Mouse (Mus musculus) left cerebral cortex, adult 2 months (tissue): Measurements from ENCODE around the gene Msx1. TPM values are rescaled to one million over a fixed set of nuclear protein-coding genes. Genes with fewer than 3 reads are reported as not detected.
A peak's percentile ranks its signal among the peaks of the same experiment; 100 is the strongest.

Experiments
- DNase-seq, 2 experiments: peaks; one replicate each; pipeline ENCODE4 v3.0.0; 2021 to 2022; ENCODE audit warnings: low spot score in 2 of 2, mixed read lengths in 1 of 2; ENCODE audit errors: extremely low spot score in 1 of 2
- H3K27ac ChIP-seq: fragments of 200-600 bp; 2 replicates; pipeline ENCODE4 v1.8.1; 2022
- H3K4me3 ChIP-seq: fragments of 200-600 bp; 2 replicates; pipeline ENCODE4 v1.8.1; 2022
- CTCF ChIP-seq: fragments of 200-600 bp; IDR thresholded peaks from 2 replicates; pipeline ENCODE4 v1.8.1; 2022; ENCODE audit warnings: antibody characterized with exemption, mild to moderate bottlenecking, moderate library complexity
- intact Hi-C: fragments of 180-260 bp; cut with DNase I; formaldehyde crosslinking; loops from one replicate; pipeline ENCODE4 v1.15.1; 2025
- total RNA-seq, 2 experiments: library from RNA; stranded (reverse); gene quantifications; 2 replicates each; pipeline ENCODE4 v1.2.3; 2021

The Msx1 gene
- total RNA-seq, 2 experiments from 2014 or later: 3.1 to 3.3 TPM

- TF ChIP-seq CTCF: no peak
- Histone ChIP-seq H3K27ac (no peak overlapping the region), H3K4me3 (no peak overlapping the region)
- DNase-seq: no peak
- intact Hi-C loops: no loop called here
Observed at GRCm38 (mm10) chr5:37825111-37825600, 773 bp upstream of the Msx1 start.

GRCm38 (mm10) chr5:37823721-37824460 is 492 bp downstream of the Msx1 start:
- Histone ChIP-seq H3K27ac (no peak overlapping the region; the same call in 1 of the 2 replicates), H3K4me3 (peak overlapping the region; percentile 45)
- intact Hi-C loops: no loop called here
- DNase-seq: no peak
- TF ChIP-seq CTCF: no peak

- no peak for DNase-seq
- H3K27ac ChIP-seq: no peak overlapping the region; the same call in 1 of the 2 replicates
- intact Hi-C loops: no loop called here
- H3K4me3 ChIP-seq: peak overlapping the region; percentile 45
- no peak for TF ChIP-seq CTCF
Observed at GRCm38 (mm10) chr5:37822791-37823720, 1.3 kb downstream of the Msx1 start.

GRCm38 (mm10) chr5:37822116-37822707 is 2.2 kb downstream of the Msx1 start:
- TF ChIP-seq CTCF: no peak
- DNase-seq: no peak
- Histone ChIP-seq H3K27ac (no peak overlapping the region), H3K4me3 (no peak overlapping the region)
- intact Hi-C loops: no loop called here

- H3K27ac ChIP-seq: no peak overlapping the region
- H3K4me3 ChIP-seq: no peak overlapping the region
- intact Hi-C loops: no loop called here
- no peak for TF ChIP-seq CTCF
- no peak for DNase-seq
Observed at GRCm38 (mm10) chr5:37821111-37821601, 3.2 kb downstream of the Msx1 start.

DNA sequence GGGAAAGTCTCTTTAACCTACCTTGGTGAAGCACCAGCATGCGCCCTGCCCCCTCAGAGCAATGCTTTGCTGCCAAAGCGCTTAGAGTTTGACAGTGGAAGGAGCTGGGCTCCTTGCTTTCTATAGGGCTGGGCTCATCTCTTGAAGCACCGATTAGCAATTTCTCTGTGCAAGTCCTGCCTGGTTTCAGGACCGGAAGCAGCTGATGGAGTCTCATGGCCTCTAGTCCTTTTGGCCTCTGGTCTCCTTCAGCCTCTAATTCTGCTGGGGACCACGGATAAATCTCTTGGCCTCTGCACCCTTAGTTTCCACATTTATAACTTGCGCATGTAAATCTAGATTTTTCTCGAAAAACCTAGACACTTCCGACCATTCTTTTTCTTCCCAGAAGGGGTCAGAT is 3.7 kb downstream of the Msx1 start:
- Histone ChIP-seq H3K4me3 (no peak overlapping the region), H3K27ac (no peak overlapping the region)
- DNase-seq: no peak
- intact Hi-C loops: no loop called here
- no peak for TF ChIP-seq CTCF

DNA sequence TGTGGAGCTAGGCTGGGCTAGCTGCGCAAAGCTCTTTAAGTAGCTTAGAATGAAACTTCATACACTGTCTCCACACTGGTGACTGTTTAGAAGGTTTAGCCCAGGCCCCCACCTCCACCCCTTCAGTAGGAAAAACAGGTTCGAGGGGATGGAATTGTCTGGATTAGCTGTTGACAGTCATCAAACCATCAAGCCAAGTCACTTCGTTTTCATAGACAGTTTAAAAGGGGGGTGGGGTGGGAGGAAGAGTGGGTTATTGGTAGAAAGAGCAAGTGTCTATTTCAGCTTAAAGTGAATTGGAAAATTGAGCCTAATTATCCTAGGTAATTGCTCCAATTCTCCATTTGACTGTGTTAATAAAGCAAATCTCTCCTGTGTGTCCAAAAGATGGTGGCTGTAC is 4.4 kb downstream of the Msx1 start:
- DNase-seq: no peak
- TF ChIP-seq CTCF: no peak
- intact Hi-C loops: loop anchor here (2.0 kb wide), 1 partner anchor 271 kb away; no protein-coding TSS in a partner anchor

GRCm38 (mm10) chr5:37819541-37819940 is 4.8 kb downstream of the Msx1 start:
- DNase-seq: no peak
- TF ChIP-seq CTCF: no peak
- H3K27ac ChIP-seq: no peak overlapping the region
- H3K4me3 ChIP-seq: no peak overlapping the region
- intact Hi-C loops: loop anchor here (2.0 kb wide), 1 partner anchor 271 kb away; no protein-coding TSS in a partner anchor

More for the DNA sequence above, 4.4 kb downstream of the Msx1 start:
- H3K4me3 ChIP-seq: no peak overlapping the region
- H3K27ac ChIP-seq: no peak overlapping the region

- no peak for DNase-seq
- no peak overlapping the region for H3K27ac ChIP-seq
- TF ChIP-seq CTCF: no peak
- intact Hi-C loops: loop anchor here (2.0 kb wide), 1 partner anchor 272 kb away; no protein-coding TSS in a partner anchor
- H3K4me3 ChIP-seq: no peak overlapping the region
Observed at GRCm38 (mm10) chr5:37818533-37819215, 5.7 kb downstream of the Msx1 start.

DNA sequence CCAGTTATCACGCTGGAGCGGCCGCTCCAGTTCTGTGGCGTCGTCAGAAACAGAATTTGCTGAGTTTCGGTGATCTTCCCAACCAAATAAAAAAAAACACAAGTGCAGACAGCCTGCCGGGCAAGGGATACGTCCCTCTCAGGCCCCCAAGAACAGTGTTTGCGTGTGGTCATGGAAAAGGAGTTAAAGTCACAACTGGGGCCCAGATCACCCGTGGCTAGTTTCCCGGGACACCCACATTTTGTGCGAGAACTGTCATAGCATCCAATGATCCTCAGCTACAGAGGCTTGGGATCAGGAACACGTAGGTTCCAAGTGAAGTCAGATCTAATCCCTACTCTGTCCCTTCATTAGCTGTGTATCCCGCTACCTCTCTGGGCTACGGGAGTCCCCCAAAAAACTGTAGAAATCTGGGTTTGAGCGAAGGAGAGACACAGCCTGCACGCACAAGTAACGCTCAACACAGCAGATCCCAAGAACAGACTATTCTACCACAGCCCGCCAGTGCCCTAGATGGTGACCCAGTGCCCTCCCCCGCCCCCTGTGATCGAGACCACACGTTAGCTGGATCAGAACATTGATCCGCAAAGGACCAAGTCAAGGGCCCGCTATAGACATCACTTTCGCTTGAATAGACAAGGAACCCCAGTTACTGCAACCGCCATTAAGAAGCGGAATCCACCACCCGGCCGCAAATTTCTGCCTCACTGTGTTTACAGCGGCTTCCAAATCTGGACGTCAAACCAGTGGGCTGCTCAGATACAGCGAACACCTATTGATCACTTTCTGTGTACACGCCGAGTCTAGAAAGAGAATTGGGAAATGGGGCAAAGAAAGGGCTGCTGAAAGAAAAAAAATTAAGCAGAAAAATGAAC is 6.5 kb downstream of the Msx1 start:
- no peak for DNase-seq
- no peak overlapping the region for H3K27ac ChIP-seq
- TF ChIP-seq CTCF: no peak
- intact Hi-C loops: loop anchor here (2.0 kb wide), 1 partner anchor 273 kb away; no protein-coding TSS in a partner anchor
- H3K4me3 ChIP-seq: no peak overlapping the region
